Mouse (Mus musculus) limb, embryonic 11.5 days (tissue): ENCODE data around the gene Kcnrg. TPM values are rescaled to one million over a fixed set of nuclear protein-coding genes. Genes with fewer than 3 reads are reported as not detected.

Experiments used
- ATAC-seq: fragments of 200-750 bp; cut with Nextera tagmentation; 2 replicates; pipeline ENCODE4 v1.8.0; 2017; ENCODE audit warnings: low read depth; ENCODE audit not compliant: insufficient number of reproducible peaks, low FRiP score, low TSS enrichment
- DNase-seq: peaks from one replicate; pipeline ENCODE4 v3.0.0-alpha.2; 2015; ENCODE audit warnings: low spot score
- H3K27ac ChIP-seq: fragments of 300-500 bp; sonication (generic); replicated peaks from 2 replicates; pipeline ENCODE4 v1.5.1; 2014; ENCODE audit warnings: low read depth, mild to moderate bottlenecking, low read length
- H3K27me3 ChIP-seq: fragments of 300-500 bp; sonication (generic); 2 replicates; pipeline ENCODE4 v1.6.1; 2014; ENCODE audit warnings: mild to moderate bottlenecking, low read length, mixed read lengths; ENCODE audit not compliant: control insufficient read depth, insufficient read depth
- H3K36me3 ChIP-seq: fragments of 300-500 bp; sonication (generic); 2 replicates; pipeline ENCODE4 v1.6.1; 2014; ENCODE audit warnings: mild to moderate bottlenecking, low read length, moderate library complexity, mixed read lengths; ENCODE audit not compliant: control insufficient read depth, insufficient read depth
- H3K4me1 ChIP-seq: fragments of 300-500 bp; sonication (generic); 2 replicates; pipeline ENCODE4 v1.6.1; 2014; ENCODE audit warnings: low read length, mixed read lengths; ENCODE audit not compliant: control insufficient read depth, insufficient read depth
- H3K4me2 ChIP-seq: fragments of 300-500 bp; sonication (generic); 2 replicates; pipeline ENCODE4 v1.6.1; 2014; ENCODE audit warnings: low read depth, mild to moderate bottlenecking, moderate library complexity; ENCODE audit not compliant: severe bottlenecking
- H3K4me3 ChIP-seq: fragments of 300-500 bp; sonication (generic); 2 replicates; pipeline ENCODE4 v1.5.1; 2014; ENCODE audit warnings: low read depth, low read length
- H3K9ac ChIP-seq: fragments of 300-500 bp; sonication (generic); 2 replicates; pipeline ENCODE4 v1.6.1; 2014; ENCODE audit warnings: mild to moderate bottlenecking, low read length
- H3K9me3 ChIP-seq: fragments of 300-500 bp; sonication (generic); 2 replicates; pipeline ENCODE4 v1.6.1; 2016; ENCODE audit warnings: low read length; ENCODE audit not compliant: control insufficient read depth
- WGBS: fragments of 180-500 bp; shearing (Covaris S2); extraction: QIAGEN DNeasy Blood & Tissue Kit; methylation state at CpG from one replicate; pipeline ENCODE4 v1.1.7; 2014; 5-methylcytosine and 5-hydroxymethylcytosine counted together
- microRNA counts: library from miRNA; unstranded; fragments of <30 nt; microRNA quantifications from one replicate; lab custom pipeline; 2016
- microRNA-seq: library from miRNA; unstranded; fragments of <30 nt; microRNA quantifications from one replicate; pipeline ENCODE4, GENCODE M21; 2016
- polyA plus RNA-seq: library from polyadenylated mRNA; unstranded; fragments of >200 nt; fragmentation: Nextera tagmentation; extraction: Ambion mirVana; gene quantifications from 2 replicates; pipeline ENCODE4 v1.2.1, GENCODE M21; 2014

Gene Kcnrg
- polyA plus RNA-seq, 1 experiment from 2014 or later, result 0.79 TPM

DNA sequence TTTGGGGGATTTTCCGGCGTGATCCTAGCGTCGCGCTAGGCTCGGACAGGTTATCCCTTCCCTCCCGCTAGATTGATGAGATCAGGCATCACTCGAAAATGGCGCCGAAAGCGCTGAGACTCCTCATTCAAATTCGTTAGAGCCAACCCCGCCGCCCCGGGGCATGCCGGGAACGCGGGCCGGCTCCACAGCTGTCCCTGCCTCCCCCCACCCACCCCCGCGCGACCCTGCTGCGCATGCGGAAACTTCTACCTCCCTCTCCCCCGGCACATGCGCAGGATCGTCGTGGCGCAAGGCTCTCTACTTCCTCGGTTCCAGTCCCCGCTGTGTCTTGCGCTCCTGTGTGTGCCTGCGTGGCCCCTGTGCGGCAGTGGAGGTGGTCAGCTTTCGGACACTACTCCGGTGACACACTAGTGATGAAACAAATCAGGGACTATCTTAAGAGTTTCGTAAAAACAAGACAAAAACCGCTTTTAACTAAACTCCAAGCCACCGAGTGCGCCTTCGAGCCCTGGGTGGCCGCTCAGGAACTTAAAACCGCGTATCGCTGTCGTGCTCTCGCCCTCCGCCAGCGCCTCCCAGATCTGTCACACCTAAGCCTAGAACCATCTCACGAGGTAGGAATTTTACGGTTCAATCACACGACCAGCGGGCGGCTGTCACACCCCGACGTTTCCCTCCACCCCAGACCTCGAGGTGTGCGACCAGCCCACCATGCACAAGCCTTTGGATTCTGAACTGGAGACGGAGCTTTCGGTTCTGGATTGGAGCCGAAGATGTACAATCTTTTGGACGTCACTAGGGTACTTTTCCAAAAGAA is 41.6 kb downstream of the Kcnrg start:
- DNase-seq, result peak; percentile 98
- peak overlapping the region; percentile 96 for H3K9ac ChIP-seq
- no peaks in the 10 kb centered on the region for H3K9me3 ChIP-seq
- H3K27ac ChIP-seq, result peak overlapping the region; percentile 95
- 4% methylated on average over 62 of the region's 62 CpGs for WGBS
- H3K4me3 ChIP-seq, result peak overlapping the region; percentile 93
- ATAC-seq, result peak; percentile 89
- no peaks in the 10 kb centered on the region for H3K4me1 ChIP-seq
- peak overlapping the region; percentile 52 for H3K4me2 ChIP-seq
- H3K36me3 ChIP-seq, result no peaks in the 10 kb centered on the region
- H3K27me3 ChIP-seq, result no peaks in the 10 kb centered on the region

DNA sequence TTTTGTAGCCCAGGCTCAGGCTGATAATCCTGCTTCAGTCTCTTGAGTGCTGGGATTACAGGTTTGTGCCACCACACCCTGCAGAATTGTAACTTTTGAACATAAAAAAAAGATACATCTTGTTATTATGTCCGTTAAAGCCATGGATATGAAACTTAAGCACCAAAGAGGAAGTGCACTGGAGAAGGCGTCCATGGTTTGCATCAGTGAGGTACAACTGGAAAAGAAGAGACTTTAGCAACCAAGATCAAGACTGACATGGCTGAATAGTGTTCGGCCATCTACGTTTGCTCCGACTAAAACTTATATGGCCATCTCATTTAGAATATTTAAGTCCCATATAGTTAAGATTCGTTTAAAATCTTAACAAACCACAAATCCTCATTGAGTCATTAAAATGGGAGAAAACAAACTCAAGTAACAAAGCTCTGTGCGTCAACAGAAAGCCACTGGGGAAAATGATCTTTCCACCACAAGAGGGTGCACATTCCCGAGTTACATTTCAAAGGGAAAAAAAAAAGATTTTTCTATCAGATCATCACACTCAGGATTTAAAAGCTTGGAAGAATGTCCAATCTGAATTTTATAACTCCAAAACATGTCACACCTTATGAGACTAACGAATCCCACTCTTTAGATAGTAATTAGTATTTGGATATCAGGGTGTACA is 43.2 kb downstream of the Kcnrg start:
- Histone ChIP-seq H3K4me3 (no peak overlapping the region), H3K9me3 (no peaks in the 10 kb centered on the region), H3K4me1 (no peaks in the 10 kb centered on the region), H3K4me2 (no peak overlapping the region), H3K9ac (no peak overlapping the region), H3K36me3 (no peaks in the 10 kb centered on the region), H3K27me3 (no peaks in the 10 kb centered on the region), H3K27ac (no peak overlapping the region)
- DNase-seq (peak; percentile 38), ATAC-seq (no peak)
- 41% methylated on average over 9 of the region's 9 CpGs for WGBS

DNA sequence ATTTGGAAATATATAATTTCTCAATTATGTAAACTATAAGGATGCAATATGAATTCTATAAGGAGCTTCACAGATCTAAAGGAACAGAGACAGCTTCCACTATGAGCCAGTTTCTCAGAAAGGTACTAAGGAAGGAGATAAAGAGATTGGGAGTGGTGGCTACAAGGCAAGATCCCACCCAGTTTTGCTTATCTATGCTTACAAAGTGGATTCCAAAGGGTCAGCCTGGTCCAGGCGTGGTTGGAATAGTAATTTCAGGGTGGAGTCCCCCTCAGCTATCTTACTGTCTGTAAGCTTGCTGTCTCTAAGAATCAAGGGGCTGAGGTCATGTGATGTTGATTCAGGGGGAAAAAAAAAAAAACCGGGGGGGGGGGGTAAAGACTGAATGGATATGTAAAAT is 49.2 kb downstream of the Kcnrg start:
- WGBS, result 50% methylated on average over 2 of the region's 2 CpGs
- Histone ChIP-seq H3K4me1 (no peaks in the 10 kb centered on the region), H3K9me3 (no peaks in the 10 kb centered on the region), H3K9ac (no peak overlapping the region), H3K27me3 (no peaks in the 10 kb centered on the region), H3K4me3 (no peak overlapping the region), H3K36me3 (no peaks in the 10 kb centered on the region), H3K4me2 (no peak overlapping the region), H3K27ac (no peak overlapping the region)
- ATAC-seq (no peak), DNase-seq (no peak)

DNA sequence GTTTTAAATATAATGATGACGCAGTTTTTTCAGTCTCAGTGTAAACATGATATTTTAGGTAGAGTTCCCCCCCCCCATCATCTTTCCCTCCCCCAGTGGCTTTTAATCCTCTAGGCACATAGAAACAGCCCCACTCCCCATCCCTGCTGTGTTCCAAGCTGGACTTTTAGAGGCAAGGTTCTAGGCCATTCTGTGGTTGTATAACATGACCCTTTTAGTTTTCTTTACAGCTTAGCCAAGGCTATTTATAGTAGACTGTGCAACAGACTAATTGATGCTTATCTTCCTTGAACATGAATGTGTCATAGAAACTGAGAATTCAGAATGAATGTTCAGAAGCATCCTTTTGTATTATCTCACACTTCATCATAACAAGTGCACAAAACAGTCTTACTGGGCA is 54.2 kb downstream of the Kcnrg start:
- Histone ChIP-seq H3K27ac (no peak overlapping the region), H3K9me3 (no peaks in the 10 kb centered on the region), H3K4me2 (no peak overlapping the region), H3K36me3 (no peaks in the 10 kb centered on the region), H3K9ac (no peak overlapping the region), H3K27me3 (no peaks in the 10 kb centered on the region), H3K4me1 (no peaks in the 10 kb centered on the region), H3K4me3 (no peak overlapping the region)
- no peak for ATAC-seq
- no peak for DNase-seq
- 96% methylated on average over 1 of the region's 1 CpGs for WGBS

DNA sequence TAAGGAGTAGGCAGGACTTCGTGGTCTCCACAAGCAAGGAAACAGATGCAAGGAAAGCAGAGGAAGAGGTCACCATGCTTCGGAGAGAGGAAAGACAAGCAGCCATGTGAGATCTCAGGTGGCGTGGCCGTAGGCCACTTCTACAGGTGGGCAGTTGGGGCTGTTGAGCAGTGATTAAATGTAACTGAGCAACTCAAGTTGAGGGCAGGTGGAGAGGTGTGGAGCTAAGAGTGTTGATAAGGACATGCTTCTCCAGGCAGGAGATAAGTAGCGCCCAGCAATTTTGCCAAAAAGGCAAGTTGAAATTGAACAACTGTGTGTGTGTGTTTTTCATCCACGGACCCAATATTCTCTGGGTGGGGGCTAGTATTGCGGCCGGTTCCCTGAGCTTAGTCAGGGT is 55.0 kb downstream of the Kcnrg start:
- Histone ChIP-seq H3K9ac (no peak overlapping the region), H3K27me3 (no peaks in the 10 kb centered on the region), H3K9me3 (no peaks in the 10 kb centered on the region), H3K27ac (no peak overlapping the region), H3K4me3 (no peak overlapping the region), H3K36me3 (no peaks in the 10 kb centered on the region), H3K4me1 (no peaks in the 10 kb centered on the region), H3K4me2 (no peak overlapping the region)
- DNase-seq (no peak), ATAC-seq (no peak)
- 90% methylated on average over 8 of the region's 8 CpGs for WGBS

MicroRNAs encoded within 50 kb of the gene (microRNA counts, 519-probe panel; counts per million panel counts)
- microRNA mmu-miR-15a (lab: Ali Mortazavi, UCI) (5,844 counts per million, percentile 93 among the panel's probes with 10 or more counts), microRNA mmu-miR-16 (lab: Ali Mortazavi, UCI) (6,708 counts per million, percentile 97 among the panel's probes with 10 or more counts)

Small RNAs within 50 kb of the gene (microRNA-seq; reads per million reads assigned to microRNA genes)
- gene Mir15a, result 4,737 reads per million, percentile 88 among the genes with 10 or more reads in this experiment
- gene Mir16-1, result 1,910 reads per million, percentile 81 among the genes with 10 or more reads in this experiment

Other genes starting within 250 kb of the Kcnrg start
- gene Ebpl, start 247.0 kb upstream of the Kcnrg start, polyA plus RNA-seq, result 10.2 and 10.5 TPM in 2 replicates
- gene Kpna3, start 167.6 kb upstream of the Kcnrg start, polyA plus RNA-seq, result 86.0 and 88.6 TPM in 2 replicates
- gene Spryd7, start 50.6 kb upstream of the Kcnrg start, polyA plus RNA-seq, result 14.4 and 15.4 TPM in 2 replicates
- 16.8 and 19.2 TPM in 2 replicates for gene Trim13, start 9.2 kb upstream of the Kcnrg start, polyA plus RNA-seq